Mouse (Mus musculus) cerebellum, adult 2 months (tissue): Measurements from ENCODE around the gene Fntb. TPM values are rescaled to one million over a fixed set of nuclear protein-coding genes. Genes with fewer than 3 reads are reported as not detected.
"Not testable (repeated sequence)": the region's sequence is repeated elsewhere in the genome, so short reads cannot be mapped to it uniquely, and the experiment has no call there.

Experiments
- DNase-seq, 2 experiments: peaks; one replicate each; pipeline ENCODE4 v3.0.0; 2021
- H3K27ac ChIP-seq: fragments of 200-500 bp; 2 replicates; pipeline ENCODE4 v1.5.1; 2012; ENCODE audit warnings: low read length, control low read depth, inconsistent platforms; ENCODE audit not compliant: insufficient read depth
- H3K27me3 ChIP-seq: fragments of 200-500 bp; 2 replicates; pipeline ENCODE4 v1.6.1; 2012; ENCODE audit warnings: inconsistent platforms, mild to moderate bottlenecking, low read length, moderate library complexity; ENCODE audit not compliant: control insufficient read depth, insufficient read depth
- H3K4me1 ChIP-seq: fragments of 200-500 bp; 2 replicates; pipeline ENCODE4 v1.6.1; 2011; ENCODE audit warnings: low read length; ENCODE audit not compliant: control insufficient read depth, insufficient read depth
- H3K4me3 ChIP-seq: fragments of 200-500 bp; replicated peaks from 2 replicates; pipeline ENCODE3; 2011; ENCODE audit warnings: mild to moderate bottlenecking, low read depth, low read length, control low read depth; ENCODE audit not compliant: insufficient read depth
- CTCF ChIP-seq: fragments of 200-500 bp; IDR thresholded peaks from 2 replicates; pipeline ENCODE4 v1.5.1; 2011; ENCODE audit warnings: low read depth, mild to moderate bottlenecking, control low read depth, low read length, moderate library complexity, borderline replicate concordance; ENCODE audit not compliant: insufficient read depth
- POLR2A ChIP-seq: fragments of 200-500 bp; IDR thresholded peaks from 2 replicates; pipeline ENCODE4 v1.6.1; 2011; ENCODE audit warnings: low read length, control low read depth, borderline replicate concordance; ENCODE audit not compliant: insufficient read depth
- WGBS: fragments of 180-500 bp; shearing (Covaris S2); methylation state at CpG from one replicate; pipeline ENCODE4 v1.1.7; 2018; 5-methylcytosine and 5-hydroxymethylcytosine counted together
- polyA plus RNA-seq: library from polyadenylated mRNA; depleted of rRNA; stranded (reverse); fragments of >200 nt; gene quantifications from 2 replicates; pipeline ENCODE4 v1.2.3, GENCODE M21; 2012

Gene Fntb
- polyA plus RNA-seq, 1 experiment: 55.9 TPM

- no peak for DNase-seq
- H3K4me1 ChIP-seq: peaks cover 23% of the 10 kb centered on the region
- peak overlapping the region; percentile 28; the same call in 1 of the 2 replicates for H3K27ac ChIP-seq
- no peak for TF ChIP-seq POLR2A
- no peak for TF ChIP-seq CTCF
- H3K4me3 ChIP-seq: no peak overlapping the region
- 83% methylated on average over 6 of the region's 6 CpGs for WGBS
- H3K27me3 ChIP-seq: no peaks in the 10 kb centered on the region
Observed at GRCm38 (mm10) chr12:76840081-76840480, 74.7 kb downstream of the Fntb start.

- peaks cover 16% of the 10 kb centered on the region for H3K4me1 ChIP-seq
- no peak overlapping the region for H3K27ac ChIP-seq
- H3K27me3 ChIP-seq: no peaks in the 10 kb centered on the region
- no peak overlapping the region for H3K4me3 ChIP-seq
- DNase-seq: no peak
- TF ChIP-seq POLR2A: no peak
- no peak for TF ChIP-seq CTCF
- WGBS: 89% methylated on average over 15 of the region's 15 CpGs
Observed at GRCm38 (mm10) chr12:76844346-76845061, 79.1 kb downstream of the Fntb start.

- 87% methylated on average over 2 of the region's 2 CpGs for WGBS
Observed at GRCm38 (mm10) chr12:76852419-76852818, 87.0 kb downstream of the Fntb start.

GRCm38 (mm10) chr12:76853378-76854142 is 88.2 kb downstream of the Fntb start:
- Histone ChIP-seq H3K4me3 (no peak overlapping the region), H3K4me1 (peaks cover 6% of the 10 kb centered on the region; the same call in 1 of the 2 replicates), H3K27me3 (no peaks in the 10 kb centered on the region), H3K27ac (no peak overlapping the region)
- DNase-seq: no peak
- TF ChIP-seq CTCF: no peak
- TF ChIP-seq POLR2A: no peak
- 97% methylated on average over 1 of the region's 1 CpGs for WGBS

More at GRCm38 (mm10) chr12:76852419-76852818, 87.0 kb downstream of the Fntb start:
- no peak for DNase-seq
- H3K4me3 ChIP-seq: no peak overlapping the region
- no peak overlapping the region for H3K27ac ChIP-seq
- no peaks in the 10 kb centered on the region for H3K27me3 ChIP-seq
- H3K4me1 ChIP-seq: peaks cover 8% of the 10 kb centered on the region; the same call in 1 of the 2 replicates
- TF ChIP-seq CTCF: no peak
- TF ChIP-seq POLR2A: no peak

GRCm38 (mm10) chr12:76857087-76857486 is 91.7 kb downstream of the Fntb start:
- Histone ChIP-seq H3K27me3 (no peaks in the 10 kb centered on the region), H3K4me3 (no peak overlapping the region), H3K27ac (peak overlapping the region; percentile 46), H3K4me1 (peaks cover 6% of the 10 kb centered on the region; the same call in 1 of the 2 replicates)
- WGBS: 34% methylated on average over 10 of the region's 10 CpGs
- peak; percentile 62 to 67 for DNase-seq
- TF ChIP-seq CTCF (no peak), POLR2A (no peak)

GRCm38 (mm10) chr12:76858788-76859187 is 93.4 kb downstream of the Fntb start:
- 83% methylated on average over 6 of the region's 6 CpGs for WGBS

GRCm38 (mm10) chr12:76863651-76864050 is 98.3 kb downstream of the Fntb start:
- Histone ChIP-seq H3K4me3 (no peak overlapping the region), H3K27me3 (no peaks in the 10 kb centered on the region), H3K27ac (no peak overlapping the region), H3K4me1 (peaks cover 19% of the 10 kb centered on the region)
- peak in 1 of 2 experiments; percentile 50 for DNase-seq
- 61% methylated on average over 11 of the region's 11 CpGs for WGBS
- no peak for TF ChIP-seq CTCF
- TF ChIP-seq POLR2A: no peak

More at GRCm38 (mm10) chr12:76858788-76859187, 93.4 kb downstream of the Fntb start:
- not testable (repeated sequence) for H3K27ac ChIP-seq, H3K4me1 ChIP-seq, DNase-seq, H3K27me3 ChIP-seq, H3K4me3 ChIP-seq

- no peak for TF ChIP-seq POLR2A
- no peak for TF ChIP-seq CTCF
- peaks cover 35% of the 10 kb centered on the region for H3K4me1 ChIP-seq
- no peaks in the 10 kb centered on the region for H3K27me3 ChIP-seq
- DNase-seq: no peak
- H3K27ac ChIP-seq: no peak overlapping the region
- no peak overlapping the region for H3K4me3 ChIP-seq
- 67% methylated on average over 13 of the region's 13 CpGs for WGBS
Observed at GRCm38 (mm10) chr12:76865266-76865665, 99.9 kb downstream of the Fntb start.
